Mouse (Mus musculus): ENCODE measurements around the gene 4933434E20Rik.
A peak's percentile ranks its signal among the peaks of the same experiment; 100 is the strongest.

Gene 4933434E20Rik

DNA sequence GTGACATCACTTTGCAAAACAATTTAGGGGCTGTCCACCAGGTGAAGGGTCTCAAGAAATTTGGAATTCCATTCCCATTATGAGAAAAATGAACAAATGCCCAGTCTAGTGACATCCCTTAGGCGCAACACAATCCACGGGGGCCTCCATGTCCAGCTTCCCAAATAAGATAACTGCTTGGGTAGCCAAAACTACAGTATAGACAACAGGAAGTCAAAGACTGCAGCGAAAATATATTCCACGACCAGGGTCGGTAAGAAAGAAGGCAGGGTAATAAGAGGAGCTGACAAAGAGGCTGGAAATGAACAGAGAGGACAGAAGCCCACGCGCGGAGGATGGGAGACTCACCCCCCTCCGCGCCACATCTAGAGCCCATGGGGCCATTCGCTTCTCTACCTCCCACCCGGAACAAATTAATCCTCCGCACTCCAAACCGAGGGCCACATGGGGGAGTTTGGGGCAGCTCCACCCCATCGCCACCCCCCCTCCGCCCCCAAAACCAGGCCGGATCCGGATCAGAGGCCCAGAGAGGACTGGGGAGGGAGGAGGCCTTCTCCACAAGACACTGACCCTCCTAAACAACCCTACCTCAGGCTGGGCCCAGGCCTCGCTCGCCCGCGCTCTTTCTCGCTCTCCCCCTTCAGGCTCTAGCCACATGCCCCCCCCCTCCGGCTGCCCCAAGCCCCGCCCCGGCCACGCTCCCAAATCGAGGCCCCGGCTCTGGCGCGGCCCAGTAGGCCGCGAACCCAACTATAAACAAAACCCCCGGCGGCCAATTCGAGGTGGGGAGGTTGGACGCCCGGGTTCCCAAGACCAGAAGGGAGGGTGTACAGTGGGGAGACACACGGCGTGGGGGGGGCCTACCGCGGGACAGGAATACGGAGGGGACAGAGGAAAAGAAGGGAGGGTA is at the start of gene 4933434E20Rik:
4933434E20Rik (plus strand) TSS at position 196 of the 910 bp plus-strand sequence.
- peak; percentile 66 for DNase-seq (ENCODE audit: low read depth, low spot score)

- no peak for DNase-seq (ENCODE audit: low read depth, low spot score)
Measured at GRCm38 (mm10) chr3:90004091-90004796, 47.2 kb upstream of the 4933434E20Rik start.

DNA sequence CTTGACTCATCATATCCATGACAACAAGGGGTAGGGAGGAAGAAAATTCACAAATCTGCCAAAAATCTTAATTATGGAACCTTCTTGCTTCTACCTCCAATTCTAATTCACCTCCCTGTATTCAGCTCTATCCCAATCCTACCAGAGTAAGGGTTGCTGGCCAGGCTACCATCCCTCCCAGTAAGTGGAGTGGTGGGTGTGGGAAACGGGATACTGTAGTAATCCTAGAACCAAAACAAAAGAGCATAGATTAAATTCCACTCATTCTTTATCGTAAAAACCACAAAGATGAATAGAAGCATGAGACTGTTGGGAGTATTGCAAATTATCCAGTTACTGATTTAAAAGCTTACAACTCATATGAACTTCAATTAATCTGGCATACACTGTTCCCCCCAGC is 41.1 kb upstream of the 4933434E20Rik start:
- DNase-seq (ENCODE audit: low read depth, low spot score), result peak; percentile 49

DNA sequence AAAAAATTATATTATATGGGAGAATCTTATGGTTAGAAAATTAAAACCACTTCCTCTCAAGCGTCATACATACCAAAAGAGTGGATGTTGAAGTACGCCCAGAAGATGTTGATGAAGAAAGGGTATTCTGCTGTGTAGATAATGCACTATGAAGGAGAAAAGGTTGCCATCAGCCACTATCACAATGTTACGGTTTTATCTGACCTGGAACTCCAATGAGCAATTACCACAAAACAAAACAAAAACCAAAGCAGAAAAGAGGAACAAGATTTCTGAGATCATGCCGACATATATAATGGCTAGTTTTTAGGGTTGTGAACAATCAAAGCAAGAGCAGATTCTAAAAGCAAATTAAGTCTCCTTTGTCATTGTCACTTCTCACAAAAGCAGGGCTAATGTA is 34.8 kb upstream of the 4933434E20Rik start:
- DNase-seq (ENCODE audit: low read depth, low spot score), result no peak

DNA sequence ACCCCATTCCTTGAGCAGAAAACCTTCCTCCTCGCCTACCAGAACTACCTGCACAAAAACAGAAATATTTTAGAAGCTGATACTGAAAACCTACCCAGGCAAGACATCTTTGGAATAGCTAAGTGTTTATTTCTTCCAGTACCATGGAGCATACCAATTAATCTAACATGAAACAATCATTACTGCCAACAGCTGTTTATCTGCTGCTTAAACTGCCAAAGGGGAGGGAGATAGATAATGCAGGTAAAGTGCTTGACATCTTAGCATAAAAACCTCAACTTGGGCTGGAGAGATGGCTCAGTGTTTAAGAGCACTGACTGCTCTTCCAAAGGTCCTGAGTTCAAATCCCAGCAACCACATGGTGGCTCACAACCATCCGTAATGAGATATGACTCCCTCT is 16.8 kb upstream of the 4933434E20Rik start:
- DNase-seq (ENCODE audit: low read depth, low spot score), result no peak

- no peak for DNase-seq (ENCODE audit: low read depth, low spot score)
Measured at GRCm38 (mm10) chr3:90036263-90036662, 15.2 kb upstream of the 4933434E20Rik start.

GRCm38 (mm10) chr3:90049691-90050090 is 1.7 kb upstream of the 4933434E20Rik start:
- peak; percentile 32 for DNase-seq (ENCODE audit: low read depth, low spot score)

- DNase-seq (ENCODE audit: low read depth, low spot score), result peak; percentile 99
Measured at GRCm38 (mm10) chr3:90052351-90053241, 1.2 kb downstream of the 4933434E20Rik start, which contains the start of gene Ubap2l. Gene Ubap2l, minus strand, starts transcription at chr3:90052628.

GRCm38 (mm10) chr3:90061549-90061948 is 10.1 kb downstream of the 4933434E20Rik start:
- no peak for DNase-seq (ENCODE audit: low read depth, low spot score)

DNA sequence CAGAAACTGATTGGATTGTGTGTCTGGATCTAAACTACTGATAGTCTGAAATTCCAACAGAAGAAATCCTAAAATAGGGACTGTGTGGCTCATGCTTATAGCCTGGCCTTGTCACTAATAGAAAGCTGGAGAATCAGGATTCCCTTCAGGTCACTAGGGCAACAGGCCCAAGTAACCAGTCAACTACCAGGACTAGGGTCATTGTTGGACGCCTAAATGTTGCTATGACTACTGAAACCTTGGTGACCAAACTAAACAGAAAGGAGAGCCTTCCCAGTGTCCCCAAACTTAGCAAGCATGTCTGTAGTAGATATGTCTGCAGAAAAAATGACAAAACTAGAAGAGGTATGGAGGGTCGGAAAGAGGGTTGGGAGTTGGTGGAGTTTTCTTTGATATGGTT is 11.1 kb downstream of the 4933434E20Rik start:
- no peak for DNase-seq (ENCODE audit: low read depth, low spot score)

DNA sequence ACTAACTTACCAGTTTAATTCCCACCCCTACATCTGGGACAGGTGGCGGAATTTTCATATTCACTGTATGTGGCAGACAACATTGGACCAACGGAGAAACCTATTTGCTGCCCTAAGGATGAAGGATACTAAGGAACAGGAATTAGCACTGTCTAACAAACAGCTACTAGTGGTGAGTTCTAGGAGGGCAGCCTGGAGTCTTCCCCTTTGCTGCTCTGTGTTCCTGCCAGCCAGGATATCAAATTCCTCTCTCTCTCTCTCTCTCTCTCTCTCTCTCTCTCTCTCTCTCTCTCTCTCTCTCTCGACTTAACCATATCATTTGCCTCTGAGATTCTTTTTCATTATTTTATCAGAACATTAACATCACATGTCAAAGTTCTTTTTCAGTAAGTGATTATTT is 12.9 kb downstream of the 4933434E20Rik start:
- peak; percentile 57 for DNase-seq (ENCODE audit: low read depth, low spot score)

GRCm38 (mm10) chr3:90065553-90065952 is 14.1 kb downstream of the 4933434E20Rik start:
- DNase-seq (ENCODE audit: low read depth, low spot score), result peak; percentile 81

DNA sequence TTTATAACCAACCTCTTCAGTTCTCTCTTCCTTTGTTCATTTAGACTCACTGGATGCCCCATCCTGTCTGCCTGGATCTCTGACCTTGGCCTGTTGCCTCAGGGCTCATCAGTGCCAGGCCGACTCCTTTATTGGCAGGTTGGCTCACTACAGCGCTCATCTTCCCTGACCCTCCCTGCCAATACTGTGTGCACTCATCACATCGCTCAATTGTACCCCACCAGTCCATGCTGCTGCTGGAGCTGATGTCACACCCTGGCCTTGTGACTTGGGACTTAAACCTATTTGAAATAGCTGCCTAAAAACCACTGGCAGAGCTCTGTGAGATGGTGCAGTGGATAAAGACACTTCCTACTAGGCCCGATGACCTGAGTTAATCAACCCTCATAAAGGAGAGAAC is 16.4 kb downstream of the 4933434E20Rik start:
- no peak for DNase-seq (ENCODE audit: low read depth, low spot score)

DNA sequence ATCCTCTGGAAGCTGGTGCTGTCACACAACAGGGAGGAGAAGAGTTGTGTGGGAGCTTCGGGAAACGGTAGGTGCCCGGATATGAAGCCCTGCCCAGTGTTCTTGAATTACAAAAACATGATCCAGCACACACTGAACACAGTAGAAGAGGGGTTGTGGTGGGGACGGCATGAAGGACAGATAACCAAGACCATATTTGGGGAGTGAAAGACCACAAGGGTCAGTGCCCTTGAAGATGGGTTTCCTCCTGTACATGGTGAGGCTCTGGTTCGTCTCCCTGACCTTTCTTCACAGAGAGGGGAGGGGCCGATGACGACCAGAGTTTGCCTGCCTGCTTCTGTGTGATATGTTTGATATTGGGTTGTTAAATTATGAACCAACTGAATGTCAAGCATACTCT is 18.3 kb downstream of the 4933434E20Rik start:
- no peak for DNase-seq (ENCODE audit: low read depth, low spot score)

GRCm38 (mm10) chr3:90072294-90072693 is 20.9 kb downstream of the 4933434E20Rik start, which contains the start of gene Tpm3:
Gene Tpm3, plus strand, starts transcription at chr3:90072649.
- no peak for DNase-seq (ENCODE audit: low read depth, low spot score)

GRCm38 (mm10) chr3:90076921-90077716 is 25.7 kb downstream of the 4933434E20Rik start:
- DNase-seq (ENCODE audit: low read depth, low spot score), result peak; percentile 96

DNA sequence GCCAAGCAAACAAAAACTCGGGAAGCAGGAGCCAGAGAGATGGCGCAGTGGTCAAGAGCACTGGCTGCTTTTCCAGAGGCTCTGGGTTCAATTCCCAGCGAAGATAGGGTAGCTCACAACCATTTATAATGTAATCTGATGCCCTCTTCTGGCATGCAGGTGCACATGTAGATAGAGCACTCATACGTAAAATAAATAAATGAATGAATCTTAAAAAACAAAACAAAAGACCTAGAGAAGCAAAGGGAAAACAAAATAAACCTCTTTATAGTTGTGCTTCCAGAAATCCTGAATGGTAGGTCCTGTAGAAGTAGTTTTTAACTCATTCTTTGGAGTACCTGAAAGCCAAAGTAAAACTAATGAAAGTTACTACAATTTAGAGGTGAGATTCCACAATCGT is 26.8 kb downstream of the 4933434E20Rik start:
- no peak for DNase-seq (ENCODE audit: low read depth, low spot score)

GRCm38 (mm10) chr3:90079133-90079762 is 27.8 kb downstream of the 4933434E20Rik start:
- DNase-seq (ENCODE audit: low read depth, low spot score), result peak; percentile 100

GRCm38 (mm10) chr3:90079763-90080497 is 28.5 kb downstream of the 4933434E20Rik start:
- peak; percentile 82 for DNase-seq (ENCODE audit: low read depth, low spot score)

Measured in 3T3-L1 (cell line).